Mouse (Mus musculus) megakaryocyte-erythroid progenitor cell, adult 5-6 weeks (primary cell): ENCODE measurements at regions not wholly inside any gene's neighbourhood (a gene's known extent, or its start where the extent isn't known, plus 50 kb on each side); places are given as distances from the start of the nearest gene placed in this dataset.

Experiments
- ATAC-seq: replicated peaks from 2 replicates; pipeline ENCODE4 v1.8.0; 2016; ENCODE audit warnings: mild to moderate bottlenecking, inconsistent platforms; ENCODE audit not compliant: severe bottlenecking, poor library complexity, low FRiP score, low TSS enrichment

- no peak for ATAC-seq
These were observed 412.9 kb upstream of the Tbx3 start for GRCm38 (mm10) chr5:119257374-119258120.

- no peak for ATAC-seq
These were observed 411.6 kb upstream of the Tbx3 start for GRCm38 (mm10) chr5:119258831-119259230.

- no peak for ATAC-seq
These were observed 405.1 kb upstream of the Tbx3 start for GRCm38 (mm10) chr5:119265149-119265890.

DNA sequence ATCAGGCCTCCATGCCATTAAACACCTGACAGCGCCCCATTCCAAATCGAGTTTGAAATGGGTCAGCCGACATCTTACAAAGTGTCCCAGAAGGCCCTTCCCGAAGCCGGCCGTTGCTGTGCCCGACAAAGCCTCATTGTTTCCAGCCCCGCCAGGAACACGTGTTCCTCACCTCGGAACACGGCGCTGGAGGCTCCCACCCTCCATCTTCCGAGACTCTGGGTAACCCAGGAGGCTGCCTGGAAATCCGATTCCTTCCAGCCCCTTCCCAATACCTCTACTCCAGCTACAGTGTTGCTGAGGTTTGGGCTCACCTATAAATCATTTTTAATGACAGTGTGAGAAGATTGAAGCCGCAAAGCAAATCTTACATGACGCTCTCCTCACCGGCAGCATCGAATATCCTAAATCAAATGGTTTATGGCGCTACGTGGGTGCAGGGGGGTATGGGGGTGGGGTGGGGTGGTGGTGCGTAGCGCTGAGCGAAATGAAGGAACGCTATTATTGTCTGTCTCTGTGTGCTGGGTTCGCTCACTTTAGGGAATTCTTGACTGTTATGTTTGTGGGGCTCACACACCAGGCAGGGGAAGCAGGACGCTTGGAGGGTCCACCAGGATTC lies 399.1 kb upstream of the Tbx3 start:
- no peak for ATAC-seq

DNA sequence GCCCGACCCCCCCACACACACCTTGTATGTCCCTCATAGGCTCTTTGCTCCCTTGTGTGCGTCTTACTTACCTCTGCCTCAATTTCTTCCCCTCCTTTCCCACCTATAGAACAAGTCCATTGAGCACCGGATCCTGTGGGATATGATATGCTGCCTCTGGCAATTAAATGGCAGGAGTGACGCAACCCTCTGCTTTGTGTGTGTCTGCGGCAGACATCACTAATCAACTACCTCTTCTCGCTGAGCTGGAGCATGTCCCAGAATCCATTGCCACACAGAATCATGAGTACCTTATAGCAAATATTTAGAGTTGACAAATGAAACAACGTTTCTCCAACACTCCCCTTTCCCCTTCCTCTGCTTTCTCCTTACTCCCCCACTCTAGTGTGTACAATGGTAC lies 397.3 kb upstream of the Tbx3 start:
- no peak for ATAC-seq

DNA sequence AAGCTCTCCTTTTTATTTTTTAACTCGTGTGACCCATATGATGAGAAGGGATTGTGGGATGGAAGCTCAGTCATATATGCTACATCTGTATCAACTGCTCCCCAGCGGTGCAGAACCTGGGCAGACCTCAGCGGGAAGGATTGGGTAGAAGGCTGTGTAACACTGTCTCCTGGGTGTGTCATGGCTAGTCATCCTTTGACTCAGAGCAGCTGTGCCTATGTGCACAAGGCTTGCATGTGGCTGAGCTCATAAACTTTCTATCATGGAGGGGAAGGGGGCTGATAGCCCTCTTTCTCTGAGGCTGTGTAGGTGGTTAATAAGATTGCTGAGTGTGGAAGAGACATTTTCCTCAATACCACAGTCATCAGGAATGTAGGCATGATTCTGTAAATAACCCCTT lies 396.9 kb upstream of the Tbx3 start:
- no peak for ATAC-seq

- ATAC-seq, result no peak
These were observed 395.5 kb upstream of the Tbx3 start for GRCm38 (mm10) chr5:119274817-119275494.

DNA sequence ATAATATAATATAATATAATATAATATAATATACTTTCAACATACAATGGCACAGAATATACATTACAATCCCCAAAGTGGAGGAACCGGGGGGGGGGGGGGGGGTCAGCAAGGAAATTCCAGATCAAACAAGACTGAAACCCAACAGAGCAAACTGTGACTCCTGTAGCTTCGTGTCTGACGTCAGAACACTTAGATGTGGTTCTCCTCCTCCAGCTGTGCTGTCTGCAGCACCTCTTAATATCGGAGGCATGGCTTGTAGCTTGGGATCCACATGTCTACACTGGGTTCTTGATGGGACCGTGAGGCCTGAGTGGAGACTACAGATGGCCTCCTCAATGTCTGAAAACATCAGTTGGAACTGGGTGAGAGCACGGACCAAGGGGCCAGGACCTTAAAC lies 390.3 kb upstream of the Tbx3 start:
- no peak for ATAC-seq

- ATAC-seq, result no peak
These were observed 380.7 kb upstream of the Tbx3 start for GRCm38 (mm10) chr5:119289808-119290207.

GRCm38 (mm10) chr5:119292323-119292722 lies 378.1 kb upstream of the Tbx3 start:
- no peak for ATAC-seq

- no peak for ATAC-seq
These were observed 377.6 kb upstream of the Tbx3 start for GRCm38 (mm10) chr5:119292889-119293288.

- no peak for ATAC-seq
These were observed 371.2 kb upstream of the Tbx3 start for GRCm38 (mm10) chr5:119299311-119299710.

DNA sequence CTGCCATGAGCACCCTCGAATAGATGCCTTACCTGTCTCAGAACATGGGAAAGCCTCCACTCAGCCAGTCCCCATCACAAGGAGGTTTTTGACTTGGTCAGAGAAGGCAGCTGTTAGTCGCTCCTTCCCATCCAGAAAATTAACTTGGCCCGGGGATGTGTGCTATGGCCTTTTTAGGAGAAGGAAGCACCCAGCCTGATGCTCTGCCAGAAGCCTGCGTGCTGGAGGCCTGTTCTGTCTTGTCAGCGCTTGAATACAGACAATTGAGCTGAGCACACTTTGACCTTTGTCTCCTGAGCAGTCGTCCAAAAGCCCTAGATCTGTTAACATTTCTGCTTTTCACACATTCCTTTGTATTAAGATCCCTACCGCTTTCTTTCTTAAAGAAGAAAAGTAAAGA lies 370.4 kb upstream of the Tbx3 start:
- no peak for ATAC-seq

DNA sequence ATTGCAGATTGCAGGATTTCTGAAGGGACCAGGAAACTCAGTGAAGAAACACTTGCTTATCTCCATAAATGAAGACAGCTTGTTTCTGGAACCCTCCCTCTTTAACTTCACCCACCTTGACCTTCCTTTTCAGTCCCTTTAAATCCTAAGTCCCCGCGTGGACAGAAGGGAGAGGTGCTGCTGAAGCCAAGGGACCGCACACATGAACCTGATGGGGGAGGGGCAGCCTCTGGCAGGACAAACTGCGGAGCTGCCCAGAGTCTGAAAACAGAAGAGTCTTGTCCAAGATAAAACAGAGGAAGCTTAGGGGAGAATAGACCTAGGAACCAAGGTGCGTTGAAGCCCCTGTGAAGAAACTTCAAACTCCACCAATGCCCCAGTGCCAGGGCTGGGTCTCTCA lies 368.9 kb upstream of the Tbx3 start:
- no peak for ATAC-seq

DNA sequence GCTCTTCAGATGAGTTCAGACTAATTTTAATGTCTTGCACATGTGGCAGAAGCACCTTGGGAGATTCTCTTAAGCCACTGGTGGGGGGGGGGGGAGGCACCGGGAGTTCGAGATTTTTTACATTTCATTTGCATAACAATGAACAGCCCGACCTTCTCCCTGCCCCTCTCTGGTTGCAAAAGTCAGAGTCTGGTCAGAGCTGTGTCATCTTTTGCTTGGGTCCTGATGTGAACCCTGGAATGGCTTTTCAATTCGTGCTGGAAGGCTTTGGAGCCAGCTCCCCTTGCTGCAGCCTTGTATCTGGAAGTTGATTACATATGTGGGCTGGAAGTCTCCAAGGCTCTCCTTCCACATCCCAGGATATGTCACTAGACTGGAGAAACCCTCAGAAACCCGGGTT lies 365.7 kb upstream of the Tbx3 start:
- ATAC-seq, result no peak

DNA sequence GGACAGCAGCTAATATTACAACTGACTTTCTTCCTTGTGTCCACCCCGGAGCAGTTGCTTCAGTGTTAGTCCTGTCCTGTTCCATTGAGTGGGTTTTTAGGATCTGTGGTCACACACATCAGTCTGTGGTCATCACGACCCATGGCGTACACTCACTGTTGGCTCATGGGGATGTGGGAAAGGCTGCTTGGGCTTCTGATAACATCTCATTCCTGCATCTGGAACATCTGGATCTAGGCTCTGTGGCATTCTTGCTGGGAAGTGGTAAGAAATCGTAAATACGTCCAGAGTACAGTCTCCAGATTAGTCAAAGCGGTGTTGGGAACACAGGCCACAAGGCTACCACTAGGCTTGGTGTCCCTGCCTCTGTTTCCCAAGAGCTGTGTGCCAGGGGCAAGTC lies 362.7 kb upstream of the Tbx3 start:
- ATAC-seq, result no peak

DNA sequence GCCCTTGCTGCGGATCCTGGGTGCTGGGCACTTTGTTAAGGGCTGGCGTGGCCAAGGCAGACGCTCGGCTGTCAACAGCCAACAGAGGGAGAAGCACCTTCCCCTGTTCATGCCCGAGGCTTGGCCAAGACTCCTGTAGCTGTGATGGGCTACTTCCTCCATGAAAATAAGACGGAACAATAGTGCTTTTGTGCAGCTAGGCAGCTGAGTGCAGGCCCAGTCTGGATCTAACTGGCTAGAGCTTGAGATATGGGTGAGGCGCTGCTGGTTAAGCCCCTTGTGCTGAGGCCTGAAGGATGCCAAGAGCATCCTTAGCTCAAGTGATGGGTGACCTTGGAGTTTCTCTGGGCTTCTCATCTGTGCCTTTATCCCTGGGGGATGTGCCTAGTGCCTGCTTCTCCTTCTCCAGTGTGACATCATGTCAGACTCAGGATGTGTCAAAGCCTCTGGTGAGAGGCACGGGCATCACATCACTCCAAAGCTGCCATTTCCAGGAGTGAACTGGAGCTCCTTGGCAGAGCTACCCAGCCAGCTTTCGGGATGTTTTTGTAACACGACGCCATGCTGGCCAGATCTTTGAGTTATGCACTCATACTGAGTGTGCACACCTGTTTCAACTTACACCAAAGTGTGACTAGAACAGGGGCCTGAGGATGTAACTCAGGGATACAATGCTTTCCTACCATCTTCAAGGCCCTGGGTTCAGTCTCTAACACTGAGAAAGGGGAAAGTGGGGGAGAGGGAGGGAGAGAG lies 360.1 kb upstream of the Tbx3 start:
- ATAC-seq, result no peak

DNA sequence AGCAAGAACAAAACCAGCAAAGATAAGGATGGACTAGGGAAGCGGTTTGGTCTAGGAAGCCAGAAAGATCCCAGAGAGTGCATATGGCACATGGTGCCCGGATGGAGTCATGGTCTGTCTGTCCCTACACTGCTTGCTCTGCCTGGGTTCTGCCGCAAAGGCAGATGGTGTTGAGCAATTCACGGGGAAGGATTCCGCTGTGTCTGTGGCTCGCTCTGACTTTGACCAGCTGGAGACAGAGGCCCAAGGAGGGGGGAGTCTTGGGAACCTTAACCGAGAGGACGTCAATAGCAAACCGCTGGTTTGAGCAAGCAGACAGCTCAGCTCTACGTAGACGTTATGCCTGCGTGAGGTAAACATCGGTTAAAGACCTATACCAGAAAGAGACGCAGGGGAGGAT lies 357.7 kb upstream of the Tbx3 start:
- no peak for ATAC-seq

GRCm38 (mm10) chr5:119315149-119315548 lies 355.3 kb upstream of the Tbx3 start:
- ATAC-seq, result no peak

GRCm38 (mm10) chr5:119317617-119318016 lies 352.9 kb upstream of the Tbx3 start:
- no peak for ATAC-seq
